Mouse (Mus musculus) liver, adult 2 months (tissue): Measurements from ENCODE around the gene Wasf3. TPM values are rescaled to one million over a fixed set of nuclear protein-coding genes. Genes with fewer than 3 reads are reported as not detected.

Experiments used
- DNase-seq: peaks from one replicate; pipeline ENCODE4 v3.0.0-alpha.2; 2011; ENCODE audit warnings: low read depth, low spot score; ENCODE audit errors: extremely low read depth
- H3K27ac ChIP-seq: fragments of 200-500 bp; replicated peaks from 2 replicates; pipeline ENCODE4 v1.5.1; 2012; ENCODE audit warnings: low read depth, mild to moderate bottlenecking, control low read depth, inconsistent platforms, low read length; ENCODE audit not compliant: insufficient read depth
- H3K27me3 ChIP-seq: fragments of 200-500 bp; 2 replicates; pipeline ENCODE4 v1.6.1; 2012; ENCODE audit warnings: mild to moderate bottlenecking, moderate library complexity, low read length, inconsistent platforms; ENCODE audit not compliant: control insufficient read depth, insufficient read depth
- H3K36me3 ChIP-seq: fragments of 200-500 bp; 2 replicates; pipeline ENCODE4 v1.6.1; 2012; ENCODE audit warnings: low read length, inconsistent platforms; ENCODE audit not compliant: control insufficient read depth, insufficient read depth
- H3K4me1 ChIP-seq: fragments of 200-500 bp; 2 replicates; pipeline ENCODE4 v1.6.1; 2011; ENCODE audit warnings: low read length; ENCODE audit not compliant: control insufficient read depth, insufficient read depth
- H3K4me3 ChIP-seq: fragments of 200-500 bp; 2 replicates; pipeline ENCODE4 v1.5.1; 2011; ENCODE audit warnings: low read depth, mild to moderate bottlenecking, control low read depth, low read length, moderate library complexity; ENCODE audit not compliant: insufficient read depth
- H3K79me2 ChIP-seq: fragments of 200-500 bp; 2 replicates; pipeline ENCODE4 v1.6.1; 2012; ENCODE audit warnings: inconsistent platforms, mild to moderate bottlenecking, low read length, moderate library complexity; ENCODE audit not compliant: control insufficient read depth, insufficient read depth
- H3K9ac ChIP-seq: fragments of 200-500 bp; 2 replicates; pipeline ENCODE4 v1.6.1; 2012; ENCODE audit warnings: low read depth, mild to moderate bottlenecking, control low read depth, inconsistent platforms, low read length
- CTCF ChIP-seq: fragments of 200-500 bp; IDR thresholded peaks from 2 replicates; pipeline ENCODE4 v1.5.1; 2011; ENCODE audit warnings: low read depth, low read length, control low read depth
- POLR2A ChIP-seq: fragments of 200-500 bp; IDR thresholded peaks from 2 replicates; pipeline ENCODE4 v1.6.1; 2011; ENCODE audit warnings: low read length, control low read depth; ENCODE audit not compliant: insufficient read depth; ENCODE audit errors: extremely low read depth
- WGBS: fragments of 180-500 bp; shearing (Covaris S2); methylation state at CpG from one replicate; pipeline ENCODE4 v1.1.7; 2018; 5-methylcytosine and 5-hydroxymethylcytosine counted together
- polyA plus RNA-seq: library from polyadenylated mRNA; depleted of rRNA; stranded (reverse); fragments of >200 nt; gene quantifications from 2 replicates; pipeline ENCODE4 v1.2.3, GENCODE M21; 2012
- total RNA-seq: library from RNA; depleted of rRNA; stranded (reverse); fragments of >200 nt; gene quantifications from 2 replicates; pipeline ENCODE4 v1.2.3, GENCODE M21; 2014

The Wasf3 gene
- total and polyA plus RNA-seq, 2 experiments = 0.02 to 0.09 TPM

- Histone ChIP-seq H3K79me2 (no peaks in the 10 kb centered on the region), H3K4me1 (no peaks in the 10 kb centered on the region), H3K27me3 (no peaks in the 10 kb centered on the region), H3K9ac (no peak overlapping the region), H3K27ac (no peak overlapping the region), H3K4me3 (no peak overlapping the region), H3K36me3 (no peaks in the 10 kb centered on the region)
- TF ChIP-seq CTCF = no peak
- no peak for TF ChIP-seq POLR2A
- no peak for DNase-seq
- WGBS = 72% methylated on average over 8 of the region's 8 CpGs
These were observed 40.0 kb downstream of the Wasf3 start for GRCm38 (mm10) chr5:146424711-146425326.

DNA sequence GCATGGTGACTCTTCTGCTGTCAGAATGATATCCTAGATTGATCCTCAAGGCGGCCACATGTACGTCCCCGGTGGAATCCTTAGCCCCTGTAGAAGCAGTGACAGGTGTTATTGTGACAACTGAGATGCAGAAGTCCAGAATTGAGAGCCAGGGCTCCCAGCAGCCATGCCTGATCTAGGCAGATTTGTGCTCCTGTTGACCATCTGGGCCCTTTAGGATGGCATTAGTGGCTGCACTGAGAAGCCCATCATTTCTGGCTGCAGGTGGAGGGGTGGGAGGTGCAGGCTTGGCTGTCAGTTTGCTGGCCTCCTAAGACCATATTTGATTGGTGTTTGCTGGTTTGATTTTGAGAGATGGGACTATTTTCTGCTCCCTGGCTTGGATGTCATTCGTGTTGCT is 40.9 kb downstream of the Wasf3 start:
- Histone ChIP-seq H3K9ac (no peak overlapping the region), H3K27ac (no peak overlapping the region), H3K79me2 (no peaks in the 10 kb centered on the region), H3K4me3 (no peak overlapping the region), H3K4me1 (no peaks in the 10 kb centered on the region), H3K36me3 (no peaks in the 10 kb centered on the region), H3K27me3 (no peaks in the 10 kb centered on the region)
- WGBS = 86% methylated on average over 4 of the region's 4 CpGs
- DNase-seq = no peak
- TF ChIP-seq POLR2A = no peak

DNA sequence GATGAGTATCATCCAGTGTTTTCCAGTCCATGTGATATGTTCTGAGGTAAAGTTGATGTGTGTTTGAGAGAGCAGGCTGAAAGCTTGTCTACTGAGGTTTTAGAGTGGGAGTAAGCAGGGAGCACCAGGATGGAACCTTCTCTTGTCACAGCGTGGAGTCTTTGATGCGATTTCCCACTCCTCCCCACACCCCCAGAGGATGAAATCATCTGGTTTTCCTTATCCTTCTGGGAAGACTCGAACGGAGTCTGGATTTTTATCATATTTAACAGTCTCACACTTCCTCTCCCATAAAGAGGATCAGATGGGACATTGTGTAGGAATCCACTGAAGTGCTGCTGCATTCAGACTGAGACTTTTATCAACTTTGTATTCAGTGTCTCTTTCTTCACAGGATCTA is 43.3 kb downstream of the Wasf3 start:
- Histone ChIP-seq H3K36me3 (no peaks in the 10 kb centered on the region), H3K27ac (no peak overlapping the region), H3K4me3 (no peak overlapping the region), H3K27me3 (no peaks in the 10 kb centered on the region), H3K4me1 (no peaks in the 10 kb centered on the region), H3K9ac (no peak overlapping the region), H3K79me2 (no peaks in the 10 kb centered on the region)
- WGBS = 66% methylated on average over 4 of the region's 4 CpGs
- no peak for DNase-seq
- TF ChIP-seq POLR2A (no peak), CTCF (no peak)

DNA sequence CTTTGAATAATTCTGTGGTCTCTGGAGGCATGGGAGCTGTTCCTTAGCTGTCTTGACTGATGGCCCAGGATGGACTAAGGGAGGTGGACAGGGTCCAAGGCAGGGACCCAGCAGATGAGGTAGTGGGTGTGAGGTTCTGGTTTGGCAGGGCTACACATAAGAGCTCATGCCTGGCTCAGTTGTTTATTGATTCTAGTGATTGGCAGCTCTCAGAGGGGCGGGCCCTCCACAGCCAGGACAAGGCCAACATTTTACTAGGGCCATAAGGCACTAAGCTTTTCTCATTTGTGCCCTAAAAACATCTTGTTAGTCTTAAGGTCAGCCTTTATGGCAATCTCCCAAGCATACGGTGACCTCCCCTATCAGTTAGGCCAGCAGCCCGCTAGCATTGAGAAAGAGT is 47.0 kb downstream of the Wasf3 start:
- peak; percentile 12 for DNase-seq
- TF ChIP-seq CTCF (no peak), POLR2A (no peak)
- H3K36me3 ChIP-seq = no peaks in the 10 kb centered on the region
- WGBS = 57% methylated on average over 3 of the region's 3 CpGs
- no peak overlapping the region for H3K9ac ChIP-seq
- H3K4me1 ChIP-seq = no peaks in the 10 kb centered on the region
- H3K27ac ChIP-seq = no peak overlapping the region
- H3K79me2 ChIP-seq = no peaks in the 10 kb centered on the region
- H3K4me3 ChIP-seq = no peak overlapping the region
- H3K27me3 ChIP-seq = no peaks in the 10 kb centered on the region

DNA sequence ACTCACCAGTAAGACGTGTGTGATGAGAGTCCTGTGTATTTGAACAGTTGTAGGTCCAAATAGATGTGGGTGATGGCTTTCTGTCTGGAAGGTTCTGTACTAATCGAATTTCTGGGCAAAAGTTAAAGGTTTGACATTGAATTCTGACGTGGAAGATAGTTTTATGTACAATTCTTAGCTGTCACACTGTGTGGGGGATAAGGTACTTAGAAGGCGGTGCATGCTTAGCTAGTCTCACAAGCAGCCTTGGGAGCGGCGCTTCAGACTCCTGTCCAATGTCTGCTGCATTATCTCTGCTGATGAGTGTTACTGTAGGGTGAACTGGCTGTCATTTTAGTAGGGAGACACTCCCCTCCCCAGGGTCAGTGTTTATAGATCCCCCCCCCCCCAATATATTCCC is 47.7 kb downstream of the Wasf3 start:
- H3K4me3 ChIP-seq = no peak overlapping the region
- 80% methylated on average over 6 of the region's 6 CpGs for WGBS
- H3K9ac ChIP-seq = no peak overlapping the region
- no peak overlapping the region for H3K27ac ChIP-seq
- no peak for TF ChIP-seq POLR2A
- TF ChIP-seq CTCF = no peak
- H3K36me3 ChIP-seq = no peaks in the 10 kb centered on the region
- DNase-seq = no peak
- H3K79me2 ChIP-seq = no peaks in the 10 kb centered on the region
- H3K4me1 ChIP-seq = no peaks in the 10 kb centered on the region
- H3K27me3 ChIP-seq = no peaks in the 10 kb centered on the region

- Histone ChIP-seq H3K4me3 (no peak overlapping the region), H3K4me1 (no peaks in the 10 kb centered on the region), H3K27me3 (no peaks in the 10 kb centered on the region), H3K9ac (no peak overlapping the region), H3K27ac (no peak overlapping the region), H3K79me2 (no peaks in the 10 kb centered on the region), H3K36me3 (no peaks in the 10 kb centered on the region)
- 95% methylated on average over 16 of the region's 16 CpGs for WGBS
- TF ChIP-seq POLR2A (no peak), CTCF (no peak)
- DNase-seq = no peak
These were observed 50.5 kb downstream of the Wasf3 start for GRCm38 (mm10) chr5:146435316-146435715.
